Mouse (Mus musculus): Measurements from ENCODE around the gene Acad12.

Acad12 gene

GRCm38 (mm10) chr5:121564468-121564895, 54.3 kb downstream of the Acad12 start:
- TF ChIP-seq GATA4 (IDR thresholded peaks at IDR 0.05; ENCODE audit: insufficient replicate concordance, low read length): no peak; the same call in 1 of the 2 replicates

- no peak for TF ChIP-seq GATA4 (IDR thresholded peaks at IDR 0.05; ENCODE audit: insufficient replicate concordance, low read length)
Measured at GRCm38 (mm10) chr5:121562436-121562835, 56.3 kb downstream of the Acad12 start.

- TF ChIP-seq GATA4 (IDR thresholded peaks at IDR 0.05; ENCODE audit: insufficient replicate concordance, low read length): no peak
Measured at GRCm38 (mm10) chr5:121549196-121549595, 69.5 kb downstream of the Acad12 start.

- TF ChIP-seq GATA4 (IDR thresholded peaks at IDR 0.05; ENCODE audit: insufficient replicate concordance, low read length): no peak
Measured at GRCm38 (mm10) chr5:121547084-121547483, 71.7 kb downstream of the Acad12 start.
